Mouse (Mus musculus): ENCODE results near the gene Smim26. TPM values are rescaled to one million over a fixed set of nuclear protein-coding genes. Genes with fewer than 3 reads are reported as not detected.

Gene Smim26
- total and polyA plus RNA-seq, 3 experiments: 16.4 to 28.6 TPM; not detected in 1

GRCm38 (mm10) chr2:144637204-144637603 is 43.4 kb downstream of the Smim26 start:
- no peak overlapping the region for H3K27ac ChIP-seq (ENCODE audit: control insufficient read depth, low read depth, low read length)
- no peak for TF ChIP-seq POLR2AphosphoS5 (IDR thresholded peaks at IDR 0.05; ENCODE audit: borderline replicate concordance, low read depth, low read length)
- no peak for TF ChIP-seq ETS1 (IDR thresholded peaks at IDR 0.05; ENCODE audit: low read depth, low read length)
- H3K36me3 ChIP-seq (ENCODE audit: control insufficient read depth in 1 of 2, insufficient read depth in 2 of 2, low read length in 2 of 2): peaks cover 0 to 3% of the 10 kb centered on the region in 2 experiments; a peak in 2 of 4 replicates
- no peaks in the 10 kb centered on the region for H3K79me2 ChIP-seq (ENCODE audit: control insufficient read depth, insufficient read depth, low read length, poor library complexity)
- DNase-seq (ENCODE audit: low read depth, low spot score): no peak
- H3K27me3 ChIP-seq (ENCODE audit: control insufficient read depth in 1 of 2, insufficient read depth in 2 of 2, low read length in 2 of 2): no peaks in the 10 kb centered on the region
- no peaks in the 10 kb centered on the region for H3K9me3 ChIP-seq (replicated peaks; ENCODE audit: insufficient read depth, low read length)
- peaks cover 0 to 2% of the 10 kb centered on the region in 2 experiments; a peak in 1 of 4 replicates for H3K4me1 ChIP-seq (ENCODE audit: control insufficient read depth in 1 of 2, insufficient read depth in 2 of 2, low read length in 2 of 2)
- no peak overlapping the region for H3K9ac ChIP-seq (ENCODE audit: control insufficient read depth, low read depth, low read length, poor library complexity, severe bottlenecking)
- no peak overlapping the region for H3K4me3 ChIP-seq (ENCODE audit: control insufficient read depth in 1 of 2, insufficient read depth in 1 of 2, low read depth in 2 of 2, low read length in 2 of 2)

- H3K36me3 ChIP-seq (ENCODE audit: control insufficient read depth in 1 of 2, insufficient read depth in 2 of 2, low read length in 2 of 2): peaks cover 0 to 3% of the 10 kb centered on the region in 2 experiments; a peak in 2 of 4 replicates
- peaks cover 0 to 2% of the 10 kb centered on the region in 2 experiments; a peak in 1 of 4 replicates for H3K4me1 ChIP-seq (ENCODE audit: control insufficient read depth in 1 of 2, insufficient read depth in 2 of 2, low read length in 2 of 2)
- H3K27ac ChIP-seq (ENCODE audit: control insufficient read depth, low read depth, low read length): no peak overlapping the region
- H3K9me3 ChIP-seq (replicated peaks; ENCODE audit: insufficient read depth, low read length): no peaks in the 10 kb centered on the region
- no peak for DNase-seq (ENCODE audit: low read depth, low spot score)
- H3K79me2 ChIP-seq (ENCODE audit: control insufficient read depth, insufficient read depth, low read length, poor library complexity): no peaks in the 10 kb centered on the region
- TF ChIP-seq SIN3A (IDR thresholded peaks at IDR 0.05; ENCODE audit: low read length): no peak
- TF ChIP-seq CHD2 (IDR thresholded peaks at IDR 0.05; ENCODE audit: low read length): no peak
- no peaks in the 10 kb centered on the region for H3K27me3 ChIP-seq (ENCODE audit: control insufficient read depth in 1 of 2, insufficient read depth in 2 of 2, low read length in 2 of 2)
- no peak overlapping the region for H3K9ac ChIP-seq (ENCODE audit: control insufficient read depth, low read depth, low read length, poor library complexity, severe bottlenecking)
- no peak overlapping the region for H3K4me3 ChIP-seq (ENCODE audit: control insufficient read depth in 1 of 2, insufficient read depth in 1 of 2, low read depth in 2 of 2, low read length in 2 of 2)
Observed at GRCm38 (mm10) chr2:144637671-144638395, 44.0 kb downstream of the Smim26 start.

GRCm38 (mm10) chr2:144638719-144639118 is 44.9 kb downstream of the Smim26 start:
- Histone ChIP-seq H3K36me3 (ENCODE audit: control insufficient read depth in 1 of 2, insufficient read depth in 2 of 2, low read length in 2 of 2) (peaks cover 0 to 3% of the 10 kb centered on the region in 2 experiments; a peak in 2 of 4 replicates), H3K27ac (ENCODE audit: control insufficient read depth, low read depth, low read length) (no peak overlapping the region), H3K4me1 (ENCODE audit: control insufficient read depth in 1 of 2, insufficient read depth in 2 of 2, low read length in 2 of 2) (peaks cover 0 to 2% of the 10 kb centered on the region in 2 experiments; a peak in 1 of 4 replicates), H3K9ac (ENCODE audit: control insufficient read depth, low read depth, low read length, poor library complexity, severe bottlenecking) (no peak overlapping the region), H3K9me3 (replicated peaks; ENCODE audit: insufficient read depth, low read length) (no peaks in the 10 kb centered on the region), H3K79me2 (ENCODE audit: control insufficient read depth, insufficient read depth, low read length, poor library complexity) (no peaks in the 10 kb centered on the region), H3K4me3 (ENCODE audit: control insufficient read depth in 1 of 2, insufficient read depth in 1 of 2, low read depth in 2 of 2, low read length in 2 of 2) (no peak overlapping the region), H3K27me3 (ENCODE audit: control insufficient read depth in 1 of 2, insufficient read depth in 2 of 2, low read length in 2 of 2) (no peaks in the 10 kb centered on the region)
- TF ChIP-seq SMC3 (IDR thresholded peaks at IDR 0.05; ENCODE audit: low read depth, low read length) (peak; percentile 22; the same call in 1 of the 2 replicates), CTCF (IDR thresholded peaks at IDR 0.05 in 2 of 3, conservative IDR thresholded peaks at IDR 0.05 in 1 of 3; ENCODE audit: control insufficient read depth in 1 of 3, insufficient read depth in 1 of 3, low read depth in 2 of 3, low read length in 3 of 3, poor library complexity in 1 of 3, severe bottlenecking in 1 of 3) (peak in 1 of 3 experiments; percentile 28; a peak in 3 of 6 replicates), GABPA (IDR thresholded peaks at IDR 0.05; ENCODE audit: low read depth, low read length) (no peak)
- no peak for DNase-seq (ENCODE audit: low read depth, low spot score)

DNA sequence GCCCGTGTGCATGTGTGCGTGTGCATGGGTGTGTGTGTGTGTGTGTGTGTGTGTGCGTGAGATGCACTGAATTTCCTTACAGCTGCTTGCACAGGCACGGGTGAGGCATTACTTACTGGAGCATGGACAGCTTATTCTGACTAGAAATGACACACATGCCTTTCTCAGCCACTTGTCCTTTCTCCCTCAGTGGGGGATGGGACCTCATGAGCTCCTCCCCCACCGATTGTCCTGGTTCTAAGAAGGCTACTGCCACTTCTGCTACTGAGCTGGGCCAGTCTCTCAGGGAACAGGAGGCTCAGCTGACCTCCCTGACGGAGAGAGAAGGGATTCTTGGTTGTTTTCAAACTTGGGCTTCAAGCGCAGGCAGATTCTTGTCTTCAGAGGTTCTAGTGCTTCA is 46.2 kb downstream of the Smim26 start:
- DNase-seq (ENCODE audit: low read depth, low spot score): no peak
- H3K27me3 ChIP-seq (ENCODE audit: control insufficient read depth in 1 of 2, insufficient read depth in 2 of 2, low read length in 2 of 2): no peaks in the 10 kb centered on the region
- no peaks in the 10 kb centered on the region for H3K9me3 ChIP-seq (replicated peaks; ENCODE audit: insufficient read depth, low read length)
- H3K36me3 ChIP-seq (ENCODE audit: control insufficient read depth in 1 of 2, insufficient read depth in 2 of 2, low read length in 2 of 2): peaks cover 0 to 3% of the 10 kb centered on the region in 2 experiments; a peak in 2 of 4 replicates
- H3K79me2 ChIP-seq (ENCODE audit: control insufficient read depth, insufficient read depth, low read length, poor library complexity): no peaks in the 10 kb centered on the region
- no peak overlapping the region for H3K4me3 ChIP-seq (ENCODE audit: control insufficient read depth in 1 of 2, insufficient read depth in 1 of 2, low read depth in 2 of 2, low read length in 2 of 2)
- H3K4me1 ChIP-seq (ENCODE audit: control insufficient read depth in 1 of 2, insufficient read depth in 2 of 2, low read length in 2 of 2): peaks cover 0 to 2% of the 10 kb centered on the region in 2 experiments; a peak in 1 of 4 replicates
- no peak overlapping the region for H3K9ac ChIP-seq (ENCODE audit: control insufficient read depth, low read depth, low read length, poor library complexity, severe bottlenecking)
- no peak overlapping the region for H3K27ac ChIP-seq (ENCODE audit: control insufficient read depth, low read depth, low read length)
- TF ChIP-seq MAFK (IDR thresholded peaks at IDR 0.05; ENCODE audit: borderline replicate concordance, low read depth, low read length) (no peak), GABPA (IDR thresholded peaks at IDR 0.05; ENCODE audit: low read depth, low read length) (no peak), ELF1 (IDR thresholded peaks at IDR 0.05; ENCODE audit: low read depth, low read length) (no peak), MXI1 (IDR thresholded peaks at IDR 0.05; ENCODE audit: low read depth, low read length) (no peak), POLR2AphosphoS5 (IDR thresholded peaks at IDR 0.05; ENCODE audit: borderline replicate concordance, low read depth, low read length) (no peak), RAD21 (IDR thresholded peaks at IDR 0.05; ENCODE audit: low read depth, low read length) (no peak), MEF2A (IDR thresholded peaks at IDR 0.05; ENCODE audit: extremely low read depth, insufficient replicate concordance, low read depth, low read length, poor library complexity, severe bottlenecking) (no peak), MAZ (IDR thresholded peaks at IDR 0.05; ENCODE audit: low read depth, low read length) (no peak), HCFC1 (IDR thresholded peaks at IDR 0.05; ENCODE audit: low read depth, low read length) (no peak), ZKSCAN1 (IDR thresholded peaks at IDR 0.05; ENCODE audit: low read depth, low read length) (no peak), CHD2 (IDR thresholded peaks at IDR 0.05; ENCODE audit: low read length) (no peak), POLR2A (IDR thresholded peaks at IDR 0.05; ENCODE audit: control insufficient read depth in 1 of 2, insufficient read depth in 1 of 2, low read depth in 1 of 2, low read length in 2 of 2, poor library complexity in 1 of 2) (no peak), POLR2AphosphoS2 (IDR thresholded peaks at IDR 0.05; ENCODE audit: low read length) (no peak), NRF1 (IDR thresholded peaks at IDR 0.05; ENCODE audit: insufficient read depth, low read depth, low read length, poor library complexity, severe bottlenecking) (no peak)

Data from MEL (cell line).